Mouse (Mus musculus): Measurements from ENCODE around the gene Bcl3. TPM values are rescaled to one million over a fixed set of nuclear protein-coding genes. Genes with fewer than 3 reads are reported as not detected.

The Bcl3 gene
- total RNA-seq (2021) = 26.5 and 34.5 TPM in 2 replicates
- long read RNA-seq, partial matches to known transcripts = 2 of 9 reads
- long read RNA-seq, other reads (novel, unspliced or antisense) = 3 of 9 reads

DNA sequence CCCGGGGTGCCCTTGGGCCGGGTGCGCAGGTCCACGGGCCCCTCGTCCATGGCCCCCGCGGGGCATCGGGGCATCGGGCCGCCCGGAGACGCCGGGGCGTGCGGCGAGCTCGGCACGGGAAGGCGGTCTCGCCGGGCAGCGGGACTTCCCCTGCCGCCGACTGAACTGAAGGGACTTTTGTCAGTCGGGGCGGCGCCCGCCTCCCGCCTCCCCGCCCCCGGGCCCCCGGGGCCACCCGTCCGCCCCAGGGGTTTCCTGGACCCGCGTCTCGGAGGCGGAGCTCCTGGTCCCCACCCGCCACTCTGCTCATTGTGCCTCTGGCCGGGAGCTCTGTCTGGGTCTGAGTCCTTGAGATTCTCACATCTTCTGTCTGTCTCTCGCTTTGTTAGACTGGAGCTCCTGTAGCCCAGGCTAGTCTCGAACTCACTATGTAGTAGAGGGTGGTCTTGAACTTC lies at the start of gene Bcl3:
Bcl3 (minus strand) TSS at position 167 of the 455 bp plus-strand sequence.
- peak; percentile 81 for DNase-seq

DNA sequence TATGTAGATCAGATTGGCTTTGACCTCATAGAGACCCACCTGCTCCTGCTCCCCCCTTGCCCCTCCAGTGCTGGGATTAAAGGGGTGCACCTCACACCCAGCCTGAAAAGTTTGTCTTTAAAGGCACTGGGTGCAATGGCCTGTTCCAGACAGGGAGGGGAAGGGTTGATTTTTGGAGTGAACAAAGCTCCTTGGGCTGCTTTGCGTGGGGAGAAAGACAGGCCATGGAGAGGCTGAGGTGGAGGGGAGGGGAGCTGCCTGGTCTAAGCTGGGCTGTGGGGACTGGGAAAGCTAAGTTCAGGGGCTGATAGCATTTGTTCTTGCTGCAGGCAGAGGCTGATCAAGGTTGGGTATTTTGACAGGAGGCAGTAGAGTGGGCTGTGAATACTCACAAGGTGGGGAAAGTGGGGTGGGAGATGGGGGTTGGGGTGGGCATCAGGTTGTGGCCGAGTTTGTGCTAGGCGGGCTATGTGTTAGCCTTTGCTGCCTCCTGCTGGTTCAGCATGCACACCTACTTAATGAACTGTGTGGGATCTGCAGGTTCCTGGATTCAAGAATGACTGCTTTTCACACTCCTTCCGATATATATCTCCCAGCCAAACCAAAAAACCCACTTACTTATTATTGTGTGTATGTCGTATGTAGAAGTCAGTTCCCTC lies 49.5 kb upstream of the Bcl3 start:
- DNase-seq = peak; percentile 27

DNA sequence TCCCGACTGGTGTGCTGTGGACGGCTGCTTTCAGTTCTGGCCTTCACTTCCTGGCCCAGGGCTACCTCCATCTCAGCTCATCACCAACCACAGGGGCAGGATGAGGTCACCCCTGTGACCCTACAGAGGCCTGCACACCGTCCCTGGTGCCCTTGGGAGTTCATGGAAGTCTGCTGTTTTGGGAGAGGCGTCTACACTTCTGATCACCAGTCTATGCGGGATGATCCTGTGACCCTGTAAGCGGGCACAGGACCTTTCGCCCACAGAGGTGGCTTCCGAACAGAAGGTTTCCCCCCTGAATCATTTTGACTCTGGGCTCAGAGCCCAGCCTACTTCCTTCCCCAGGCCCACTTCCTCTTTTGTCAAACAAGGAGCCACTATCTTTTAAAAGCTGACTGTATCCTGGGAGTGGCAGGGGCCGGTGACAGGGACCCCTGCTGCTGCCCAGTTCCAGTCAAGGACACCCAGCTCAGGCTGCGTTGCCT lies 48.6 kb upstream of the Bcl3 start:
- DNase-seq = no peak

DNA sequence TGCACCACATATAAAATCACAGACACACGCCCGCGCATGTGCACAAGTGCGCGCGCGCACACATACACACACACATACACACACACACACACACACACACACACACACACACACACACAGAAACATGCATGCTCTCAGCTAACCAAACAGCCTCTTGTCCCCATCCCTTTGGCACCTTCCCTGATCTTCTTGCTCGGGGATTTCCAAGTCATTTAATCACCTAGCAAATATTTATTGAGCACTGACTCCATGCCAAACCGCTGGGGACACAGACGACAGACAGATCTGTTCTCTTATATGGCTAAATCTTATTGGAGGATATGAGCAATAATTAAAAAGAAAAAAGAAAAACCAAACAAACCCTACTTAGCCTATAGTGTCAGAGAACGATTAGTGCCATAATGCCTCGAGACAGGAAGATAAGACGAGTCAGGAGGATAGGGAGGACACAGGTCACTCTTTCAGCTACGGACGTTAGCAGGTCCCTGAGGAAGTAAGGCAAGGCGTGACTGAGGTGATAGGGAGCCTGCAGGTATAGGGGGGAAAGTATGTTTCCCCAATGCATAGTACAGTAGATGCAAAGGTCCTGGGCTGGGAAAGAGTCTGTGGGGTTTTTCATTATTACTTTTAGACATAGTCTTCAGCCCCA lies 45.3 kb upstream of the Bcl3 start:
- no peak for DNase-seq

DNA sequence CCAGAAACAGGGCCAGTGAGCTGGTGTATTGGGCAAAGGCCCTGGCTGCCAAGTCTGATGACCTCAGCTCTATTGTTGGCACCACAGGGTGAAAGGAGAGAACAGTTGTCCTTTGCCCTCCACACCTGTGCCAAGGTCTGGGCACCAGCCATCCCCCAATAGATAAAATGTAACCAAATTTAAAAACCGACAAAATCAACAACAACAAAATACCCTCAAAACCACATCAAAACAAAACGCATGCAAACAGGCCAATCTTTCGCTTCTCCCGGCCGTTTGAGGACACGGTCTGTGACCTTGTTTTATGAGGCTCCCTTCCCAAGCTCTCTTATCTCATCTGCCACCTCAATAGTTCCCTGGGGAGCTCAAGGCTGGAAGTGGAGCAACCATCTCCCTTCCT lies 43.9 kb upstream of the Bcl3 start:
- no peak for DNase-seq

DNA sequence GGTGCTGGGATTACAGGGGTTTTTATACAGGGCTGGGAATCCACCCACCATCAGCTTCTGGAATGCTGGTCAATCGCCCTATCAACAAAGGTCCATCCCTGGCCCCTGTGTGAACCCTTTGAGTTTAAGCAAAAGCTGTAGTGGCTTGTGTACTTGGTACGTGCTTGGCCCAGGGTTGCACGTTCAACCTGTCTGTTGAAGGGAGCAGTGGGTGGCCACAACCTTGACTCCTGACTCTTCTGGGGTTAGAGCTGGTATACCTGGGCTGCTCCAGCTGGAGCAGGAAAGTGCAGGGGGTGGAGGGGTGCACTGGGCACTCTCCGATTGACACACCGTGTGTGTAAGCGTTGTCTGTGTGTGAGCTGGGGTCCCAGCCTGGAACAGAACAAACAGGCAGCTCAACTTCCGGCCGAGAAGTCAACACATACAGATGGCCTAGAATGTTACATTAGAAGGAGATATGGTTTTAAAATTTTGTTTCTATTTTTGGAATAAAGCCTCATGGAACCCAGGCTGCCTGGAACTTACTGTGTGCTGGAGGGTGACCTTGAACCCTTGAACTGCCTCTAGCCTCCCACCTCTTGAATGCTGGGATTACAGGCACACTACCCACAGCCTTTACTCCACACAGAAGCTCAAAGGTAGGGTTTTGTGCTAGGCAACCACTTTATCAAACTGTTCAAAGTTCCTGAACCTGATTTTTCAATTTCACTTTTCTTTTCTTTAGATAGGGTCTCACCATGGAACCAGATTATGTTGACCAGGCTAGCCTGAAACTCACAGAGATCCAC lies 42.9 kb upstream of the Bcl3 start:
- DNase-seq = no peak

DNA sequence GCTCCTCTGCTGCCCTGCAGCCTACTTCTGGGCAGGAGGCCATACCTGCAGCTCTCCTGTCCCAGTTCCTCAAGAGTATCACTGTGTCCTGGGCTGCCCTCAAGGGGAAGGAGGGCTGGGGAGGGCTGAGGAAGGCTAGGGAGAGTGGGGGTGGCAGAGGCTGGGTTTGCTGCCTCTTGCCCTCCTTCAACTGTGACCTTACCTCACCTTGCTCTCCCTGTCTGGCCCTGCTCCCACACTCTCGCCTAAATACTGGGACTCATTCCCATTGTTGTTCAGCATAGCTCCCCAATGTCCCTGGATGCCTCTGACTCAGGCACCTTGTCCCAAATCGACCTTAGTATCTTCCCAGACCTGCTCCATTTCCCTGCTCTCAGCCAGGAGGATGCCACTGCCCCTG lies 41.7 kb upstream of the Bcl3 start:
- no peak for DNase-seq

DNA sequence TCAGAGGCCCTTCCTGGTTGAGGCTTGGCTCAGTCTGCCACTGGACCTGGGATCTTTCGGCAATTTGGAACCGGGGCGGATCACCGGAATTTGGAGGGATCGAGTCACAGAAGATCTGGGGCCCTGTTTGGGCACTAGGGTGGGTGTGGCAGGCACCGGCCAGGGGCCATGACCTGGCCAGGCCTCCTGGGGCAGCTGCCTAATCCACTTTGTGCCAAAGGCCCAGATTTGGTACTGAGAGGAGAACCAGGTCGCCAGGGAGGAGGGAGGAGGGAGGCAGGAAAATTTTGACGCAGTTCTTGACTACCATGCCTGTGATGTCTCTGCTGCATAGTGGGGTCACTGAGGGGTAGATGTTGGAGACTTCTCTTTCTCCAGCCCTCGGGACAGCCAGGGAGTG lies 38.6 kb upstream of the Bcl3 start, which contains the start of gene Ceacam16:
Ceacam16 (minus strand) TSS at position 101 of the 400 bp plus-strand sequence.
- no peak for DNase-seq

DNA sequence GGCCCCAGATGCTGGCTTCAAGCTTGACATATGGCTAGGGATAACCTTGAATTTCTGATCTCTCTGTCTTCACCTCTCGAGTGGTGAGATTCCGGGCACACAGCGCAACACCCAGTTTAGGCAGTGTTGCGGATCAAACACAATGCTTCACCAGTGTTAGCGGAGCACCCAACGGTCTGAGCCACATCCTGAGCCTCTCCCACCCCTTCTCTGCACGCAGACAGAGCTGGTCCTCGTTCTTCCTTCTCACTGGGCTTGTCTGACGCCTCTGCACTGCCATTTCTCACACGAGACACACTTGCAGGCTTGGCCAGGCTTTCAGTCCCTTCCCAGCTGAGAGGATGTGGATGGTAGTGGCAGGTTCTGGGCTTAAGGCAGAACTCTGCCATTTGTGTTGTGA lies 37.2 kb upstream of the Bcl3 start:
- no peak for DNase-seq

DNA sequence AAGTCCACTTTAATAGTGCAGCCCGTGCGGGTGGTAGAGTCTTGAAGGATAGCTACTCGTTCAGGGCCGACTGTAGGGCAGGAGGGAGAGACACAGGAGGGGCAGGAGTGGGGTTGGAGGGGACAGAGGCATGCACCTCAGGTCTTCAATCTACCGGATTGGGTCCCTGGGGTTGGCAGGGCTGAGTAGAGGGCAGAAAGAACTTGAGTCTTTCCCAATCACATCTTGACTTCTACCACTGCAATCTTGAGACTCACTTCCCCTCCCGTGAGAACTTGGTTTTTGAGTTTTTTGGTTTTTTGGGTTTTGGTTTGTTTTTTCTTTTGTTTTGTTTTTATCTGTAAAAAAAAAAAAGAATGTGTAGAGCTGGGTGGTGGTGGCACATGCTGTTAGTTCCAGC lies 33.7 kb upstream of the Bcl3 start:
- no peak for DNase-seq

DNA sequence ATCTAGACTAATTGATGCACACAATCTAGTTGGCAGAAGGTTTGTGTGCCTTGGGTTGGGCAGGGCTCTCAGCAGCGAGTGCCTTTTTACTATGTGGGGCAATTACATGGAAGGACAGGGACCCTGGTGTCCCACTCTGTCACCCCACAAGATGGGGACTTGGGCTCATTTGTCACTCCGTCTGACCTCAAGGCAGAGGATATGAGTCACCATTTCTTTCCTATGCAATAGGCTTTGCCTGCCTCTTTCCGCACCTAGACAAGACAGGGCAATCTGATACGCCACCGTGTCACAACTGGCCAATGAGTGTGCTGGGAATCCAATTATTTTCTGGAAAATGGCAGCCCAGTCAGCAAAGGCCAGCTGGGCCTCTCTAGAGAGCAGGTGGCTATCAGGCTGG lies 33.1 kb upstream of the Bcl3 start:
- DNase-seq = no peak

DNA sequence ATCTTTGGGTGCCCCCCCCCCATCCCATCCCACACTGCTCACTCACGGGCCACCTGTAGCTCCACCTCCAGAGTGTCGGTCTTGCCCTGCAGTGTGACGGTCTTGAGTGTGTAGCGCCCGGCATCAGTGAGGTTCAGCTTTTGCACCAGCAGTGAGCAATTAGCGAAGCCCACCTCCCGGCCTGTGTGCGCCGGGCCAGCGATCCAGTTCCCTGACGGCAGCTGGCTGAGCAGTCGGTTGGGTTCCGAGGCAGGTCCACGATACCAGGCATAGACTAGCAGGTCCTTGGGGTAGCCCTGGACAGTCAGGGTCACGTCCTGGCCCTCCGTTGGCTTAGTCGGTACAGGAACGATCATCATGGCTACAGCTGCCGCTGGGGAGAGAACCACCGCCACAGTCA lies 31.0 kb upstream of the Bcl3 start:
- no peak for DNase-seq

DNA sequence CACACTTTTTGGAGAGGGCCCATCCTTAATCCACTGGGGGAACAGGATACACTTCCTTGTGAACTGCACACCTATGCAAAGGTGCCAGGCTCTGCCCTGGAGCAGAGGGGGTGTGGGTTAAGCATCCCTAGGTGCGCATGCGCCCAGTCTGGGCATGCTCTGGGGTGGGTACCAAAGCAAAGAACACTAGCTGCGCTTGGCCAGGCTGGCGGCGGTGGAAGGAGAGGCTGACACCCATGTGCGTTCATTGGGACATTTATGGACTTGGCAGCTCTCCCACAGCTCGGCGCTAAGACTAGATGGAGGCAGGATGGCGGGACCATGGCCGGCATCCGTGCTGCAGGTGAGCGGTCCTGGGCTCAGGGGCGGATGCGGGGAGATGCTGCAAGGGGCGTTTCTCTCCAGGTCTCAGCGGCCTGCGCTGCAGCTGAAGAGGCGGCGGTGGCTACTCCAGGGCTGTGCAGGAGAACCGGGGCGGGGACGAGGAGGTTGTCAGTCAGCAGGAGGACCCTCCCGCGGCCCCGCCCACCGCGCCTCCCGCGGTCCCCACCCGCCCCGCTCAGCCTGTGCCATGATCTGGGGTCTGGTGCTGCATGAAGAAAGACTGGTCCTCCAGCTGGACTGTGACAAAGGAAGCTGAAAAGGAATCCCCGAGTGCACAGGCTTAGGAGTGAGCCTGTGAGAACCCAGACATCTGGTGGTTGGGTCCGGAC lies 29.4 kb upstream of the Bcl3 start, which contains the start of gene Gm19345:
Gm19345 (plus strand) TSS at position 146 of the 713 bp plus-strand sequence.
- DNase-seq = no peak

DNA sequence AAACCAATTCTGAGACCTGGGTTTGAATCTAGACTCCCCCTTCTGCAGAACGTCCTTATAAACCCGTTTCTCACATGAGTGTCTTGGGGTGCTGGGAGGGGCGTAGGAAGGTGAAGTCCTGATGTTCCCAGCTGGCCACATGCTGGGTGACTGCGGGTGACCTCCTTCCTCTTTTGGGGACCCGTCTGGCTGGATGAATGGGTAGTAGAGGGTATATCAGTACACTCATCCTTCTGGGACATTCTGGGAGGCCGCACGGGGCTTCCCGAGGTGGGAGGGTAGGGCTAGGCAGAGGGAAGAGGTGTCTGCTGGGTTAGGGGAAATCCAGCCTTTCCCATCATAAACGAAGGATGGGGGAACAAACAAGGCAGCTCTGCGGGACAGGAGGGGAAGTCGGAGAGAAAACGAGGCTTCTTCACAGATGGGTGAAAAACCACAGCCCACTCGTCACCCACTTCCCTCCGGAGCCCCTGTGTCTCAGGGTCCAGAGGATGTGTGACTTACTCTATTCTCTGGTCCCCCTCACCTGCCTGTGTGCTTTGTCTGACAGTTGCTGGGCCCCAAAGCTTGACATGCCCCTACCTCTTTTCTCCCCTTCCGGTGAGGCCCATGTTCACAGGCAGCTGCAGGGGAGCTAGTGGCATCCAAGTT lies 22.1 kb upstream of the Bcl3 start:
- no peak for DNase-seq

DNA sequence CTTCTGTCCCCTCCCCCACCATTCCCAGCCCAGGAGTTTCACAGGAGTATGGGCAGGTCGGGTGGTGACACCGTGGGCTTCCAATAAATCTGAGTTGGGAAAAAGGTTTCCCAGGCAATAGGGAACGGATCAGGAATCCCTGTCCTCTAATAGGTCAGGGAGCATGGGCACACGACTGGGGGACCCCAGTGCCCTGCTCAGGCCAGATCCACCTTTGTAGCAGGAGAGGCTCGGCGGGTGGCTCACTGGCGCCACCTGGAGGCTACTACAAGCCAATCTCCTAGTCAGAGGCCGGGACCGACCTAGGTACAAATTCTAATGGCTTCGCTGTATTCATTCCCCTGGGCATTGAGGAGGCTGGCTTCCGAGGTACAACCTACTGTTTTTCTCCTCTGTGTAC lies 21.0 kb upstream of the Bcl3 start:
- peak; percentile 80 for DNase-seq

DNA sequence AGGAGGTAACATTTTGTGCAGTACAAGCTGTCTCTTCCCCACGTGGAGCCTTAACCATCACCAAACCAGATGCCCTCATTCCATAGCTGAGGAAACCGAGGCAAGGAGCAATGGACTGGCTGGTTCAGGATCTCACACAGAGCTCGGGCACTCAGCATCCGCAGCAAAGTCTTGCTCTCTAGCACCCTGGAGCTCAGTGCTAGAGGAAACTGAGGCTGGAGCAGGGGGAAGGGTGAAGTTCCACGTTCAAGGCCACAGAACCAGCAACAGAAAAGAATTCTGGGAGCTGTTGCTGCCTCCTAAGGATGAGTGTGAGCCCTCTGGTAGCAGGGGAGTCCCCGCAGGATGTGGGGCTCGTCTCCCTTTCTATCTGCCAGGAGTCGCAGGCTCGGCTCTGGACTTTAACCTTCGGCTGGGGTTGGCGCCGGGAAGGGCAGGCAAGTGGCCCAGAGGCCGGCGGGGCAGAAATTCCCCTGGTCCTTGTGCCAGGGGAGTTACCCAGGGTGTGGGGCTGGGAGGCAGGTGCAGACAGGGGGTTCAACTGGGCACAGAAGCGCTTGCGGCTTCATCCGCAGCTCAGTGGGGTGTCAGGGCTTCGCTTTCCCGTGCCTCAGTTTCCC lies 20.4 kb upstream of the Bcl3 start:
- peak; percentile 42 for DNase-seq

DNA sequence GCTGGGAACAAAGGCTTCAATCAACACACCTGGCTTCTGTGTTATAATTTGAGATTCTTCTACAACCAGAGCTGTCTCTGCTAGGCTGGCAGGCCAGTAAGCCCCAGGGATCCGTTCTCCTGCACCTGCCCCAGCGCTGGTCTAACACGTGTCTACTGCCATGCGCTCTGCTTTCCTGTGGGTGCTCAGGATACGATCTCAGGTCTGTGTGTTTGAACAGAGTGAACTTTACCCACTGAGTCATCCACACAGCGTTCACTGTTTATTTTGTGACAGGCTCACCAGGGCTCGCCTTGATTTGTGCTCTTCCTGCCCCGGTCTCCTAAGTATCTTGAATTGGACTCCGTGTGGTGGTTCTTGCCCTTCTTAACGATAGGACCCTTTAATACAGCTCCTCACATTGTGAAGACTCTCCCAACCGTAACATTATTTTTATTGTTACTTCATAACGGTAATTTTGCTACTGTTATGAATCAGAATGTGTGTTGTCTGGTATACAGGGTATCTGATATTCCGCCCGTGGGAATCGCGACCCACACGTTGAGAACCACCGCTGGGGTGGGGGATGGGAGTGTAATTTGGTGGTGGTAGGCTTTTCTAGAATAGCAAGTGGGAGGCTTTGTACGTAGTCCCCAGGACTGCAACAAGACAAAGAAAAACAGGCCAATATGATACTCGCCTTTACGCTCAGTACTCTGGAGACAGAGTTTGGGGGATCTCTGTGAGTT lies 19.3 kb upstream of the Bcl3 start:
- DNase-seq = no peak

DNA sequence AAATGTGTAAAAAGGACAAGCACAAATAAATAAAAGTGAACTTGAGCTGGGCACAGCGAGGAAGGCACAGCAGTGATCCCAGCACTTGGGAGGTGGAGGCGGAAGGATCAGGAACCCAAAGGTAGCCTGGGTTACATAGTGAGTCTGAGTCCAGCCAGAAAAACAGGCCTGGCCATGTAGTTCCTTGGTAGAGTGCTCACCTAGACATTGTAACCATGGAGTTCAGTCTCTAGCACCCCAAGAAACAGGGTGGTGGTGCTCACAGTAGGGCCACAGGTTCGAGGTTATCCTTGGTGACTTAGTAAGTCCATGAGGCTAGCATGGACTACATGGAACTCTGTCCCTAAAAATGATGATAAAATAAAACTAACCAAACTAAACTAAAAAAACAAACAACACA lies 18.4 kb upstream of the Bcl3 start:
- DNase-seq = no peak

DNA sequence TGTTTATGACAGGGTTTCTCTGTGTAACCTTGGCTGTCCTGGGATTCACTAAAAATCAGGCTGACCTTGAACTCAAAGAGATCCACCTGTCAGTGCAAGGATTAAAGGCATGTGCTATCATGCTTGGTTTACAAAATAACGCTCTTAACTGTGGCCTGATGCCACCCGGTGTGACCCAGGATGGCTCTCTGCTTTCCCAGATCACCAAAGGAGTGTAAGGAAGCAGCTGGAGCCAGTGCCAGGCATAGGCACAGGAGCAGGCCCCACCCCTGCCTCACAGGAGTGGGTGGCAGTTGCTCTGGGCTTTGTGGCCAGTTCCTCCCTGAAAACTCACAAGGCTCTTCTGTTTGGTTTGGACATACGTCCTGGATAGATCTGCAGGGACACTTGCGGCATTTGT lies 17.8 kb upstream of the Bcl3 start:
- no peak for DNase-seq

DNA sequence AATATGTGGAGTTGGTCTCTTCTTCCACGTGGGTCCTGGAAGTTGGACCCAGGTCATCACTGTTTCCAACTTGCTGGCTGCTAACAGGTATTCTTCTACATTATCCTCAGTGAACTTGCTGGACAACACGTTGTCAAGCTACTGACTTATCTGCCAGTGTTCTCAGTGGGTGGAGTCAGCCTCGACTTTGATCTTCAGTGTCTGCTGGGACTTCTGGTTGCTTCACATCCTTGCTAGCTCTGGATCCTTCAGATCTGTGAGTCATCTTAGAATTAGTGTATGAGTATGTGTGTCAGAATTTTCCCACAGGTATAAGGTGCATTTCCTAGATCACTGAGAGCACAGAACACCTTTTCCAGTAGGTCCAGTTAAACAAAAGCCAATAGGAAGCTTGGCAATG lies 14.3 kb upstream of the Bcl3 start:
- DNase-seq = no peak

DNA sequence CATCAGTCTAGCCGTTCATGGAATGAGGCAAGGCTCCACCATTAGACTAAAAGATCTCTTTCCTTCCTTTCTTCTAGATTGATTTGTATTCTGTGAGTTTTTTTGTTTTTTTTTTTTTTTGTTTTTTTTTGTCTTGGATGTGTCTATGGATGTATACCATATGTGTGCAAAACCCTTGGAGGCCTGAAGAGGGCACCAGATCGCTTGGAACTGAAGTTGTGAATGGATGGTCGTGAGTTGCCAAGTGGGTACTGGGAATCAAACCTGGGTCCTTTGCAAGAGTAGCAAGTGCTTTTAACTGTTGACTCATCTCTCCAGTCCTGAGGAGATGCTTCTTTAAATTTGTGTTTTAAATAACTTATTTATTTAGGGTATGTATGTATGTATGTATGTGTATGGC lies 11.5 kb upstream of the Bcl3 start:
- DNase-seq = no peak

Data from adrenal gland, postnatal 25 days (tissue).